Mouse (Mus musculus) small intestine, adult 2 months (tissue): ENCODE results near the gene Neb.

Source experiments
- CTCF ChIP-seq: fragments of 200-500 bp; IDR thresholded peaks from 2 replicates; pipeline ENCODE4 v1.5.1; 2012; ENCODE audit warnings: low read depth, mild to moderate bottlenecking, control low read depth, inconsistent platforms, low read length, moderate library complexity, mixed read lengths; ENCODE audit not compliant: insufficient replicate concordance, insufficient read length; ENCODE audit errors: extremely low read depth
- POLR2A ChIP-seq: fragments of 200-500 bp; IDR thresholded peaks from 2 replicates; pipeline ENCODE4 v1.6.1; 2012; ENCODE audit warnings: low read depth, mild to moderate bottlenecking, control low read depth, inconsistent platforms, low read length, moderate library complexity

DNA sequence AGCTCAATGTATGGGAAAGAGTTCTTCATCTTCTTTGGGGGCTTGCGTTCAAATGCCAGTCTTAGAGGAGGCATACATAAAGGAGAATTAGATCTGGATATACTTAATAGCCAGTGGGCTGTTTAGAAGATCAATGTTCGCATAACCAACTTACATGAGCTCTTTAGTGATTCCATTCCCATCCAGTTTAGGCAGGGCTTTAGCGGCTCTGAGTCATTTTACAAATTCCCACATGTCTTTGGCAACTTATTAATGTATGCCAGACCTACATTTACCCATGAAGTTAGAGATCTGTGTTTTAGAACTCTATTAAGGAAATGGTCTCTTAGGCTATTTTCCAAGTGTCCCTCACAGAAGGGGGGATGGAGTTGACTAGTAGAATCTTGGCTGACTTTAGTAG lies 47.8 kb upstream of the Neb start:
- no peak for TF ChIP-seq CTCF
- no peak for TF ChIP-seq POLR2A
